Mouse (Mus musculus) hindbrain, embryonic 16.5 days (tissue): ENCODE data around the gene Mtch1. TPM values are rescaled to one million over a fixed set of nuclear protein-coding genes. Genes with fewer than 3 reads are reported as not detected.

Experiments used
- ATAC-seq: fragments of 200-750 bp; cut with Nextera tagmentation; 2 replicates; pipeline ENCODE4 v1.8.0; 2017; ENCODE audit warnings: moderate TSS enrichment, moderate library complexity
- H3K27ac ChIP-seq: fragments of 300-500 bp; sonication (generic); 2 replicates; pipeline ENCODE4 v1.5.1; 2014; ENCODE audit warnings: low read depth, mild to moderate bottlenecking, control low read depth, low read length, moderate library complexity
- H3K27me3 ChIP-seq: fragments of 300-500 bp; sonication (generic); replicated peaks from 2 replicates; pipeline ENCODE4 v1.6.1; 2014; ENCODE audit warnings: low read length; ENCODE audit not compliant: control insufficient read depth, insufficient read depth
- H3K36me3 ChIP-seq: fragments of 300-500 bp; sonication (generic); 2 replicates; pipeline ENCODE4 v1.6.1; 2014; ENCODE audit warnings: mild to moderate bottlenecking, low read length, moderate library complexity, mixed read lengths; ENCODE audit not compliant: control insufficient read depth, insufficient read depth
- H3K4me1 ChIP-seq: fragments of 300-500 bp; sonication (generic); 2 replicates; pipeline ENCODE4 v1.6.1; 2014; ENCODE audit warnings: low read depth, low read length; ENCODE audit not compliant: control insufficient read depth, insufficient read depth
- H3K4me2 ChIP-seq: fragments of 300-500 bp; sonication (generic); 2 replicates; pipeline ENCODE4 v1.6.1; 2014; ENCODE audit warnings: mild to moderate bottlenecking, low read length, control low read depth, moderate library complexity
- H3K4me3 ChIP-seq: fragments of 300-500 bp; sonication (generic); 2 replicates; pipeline ENCODE4 v1.5.1; 2014; ENCODE audit warnings: mild to moderate bottlenecking, low read length, control low read depth, moderate library complexity
- H3K9ac ChIP-seq: fragments of 300-500 bp; sonication (generic); 2 replicates; pipeline ENCODE4 v1.6.1; 2014; ENCODE audit warnings: low read depth, mild to moderate bottlenecking, control low read depth, low read length, moderate library complexity
- H3K9me3 ChIP-seq: fragments of 300-500 bp; sonication (generic); 2 replicates; pipeline ENCODE4 v1.6.1; 2014; ENCODE audit warnings: mild to moderate bottlenecking, low read length, moderate library complexity; ENCODE audit not compliant: control insufficient read depth
- WGBS: fragments of 180-500 bp; shearing (Covaris S2); extraction: QIAGEN DNeasy Blood & Tissue Kit; methylation state at CpG from one replicate; pipeline ENCODE4 v1.1.7; 2014; 5-methylcytosine and 5-hydroxymethylcytosine counted together
- polyA plus RNA-seq: library from polyadenylated mRNA; unstranded; fragments of >200 nt; fragmentation: Nextera tagmentation; extraction: Ambion mirVana; gene quantifications from 2 replicates; pipeline ENCODE4 v1.2.1, GENCODE M21; 2015

Mtch1 gene
- polyA plus RNA-seq, 1 experiment from 2014 or later: 328 TPM

DNA sequence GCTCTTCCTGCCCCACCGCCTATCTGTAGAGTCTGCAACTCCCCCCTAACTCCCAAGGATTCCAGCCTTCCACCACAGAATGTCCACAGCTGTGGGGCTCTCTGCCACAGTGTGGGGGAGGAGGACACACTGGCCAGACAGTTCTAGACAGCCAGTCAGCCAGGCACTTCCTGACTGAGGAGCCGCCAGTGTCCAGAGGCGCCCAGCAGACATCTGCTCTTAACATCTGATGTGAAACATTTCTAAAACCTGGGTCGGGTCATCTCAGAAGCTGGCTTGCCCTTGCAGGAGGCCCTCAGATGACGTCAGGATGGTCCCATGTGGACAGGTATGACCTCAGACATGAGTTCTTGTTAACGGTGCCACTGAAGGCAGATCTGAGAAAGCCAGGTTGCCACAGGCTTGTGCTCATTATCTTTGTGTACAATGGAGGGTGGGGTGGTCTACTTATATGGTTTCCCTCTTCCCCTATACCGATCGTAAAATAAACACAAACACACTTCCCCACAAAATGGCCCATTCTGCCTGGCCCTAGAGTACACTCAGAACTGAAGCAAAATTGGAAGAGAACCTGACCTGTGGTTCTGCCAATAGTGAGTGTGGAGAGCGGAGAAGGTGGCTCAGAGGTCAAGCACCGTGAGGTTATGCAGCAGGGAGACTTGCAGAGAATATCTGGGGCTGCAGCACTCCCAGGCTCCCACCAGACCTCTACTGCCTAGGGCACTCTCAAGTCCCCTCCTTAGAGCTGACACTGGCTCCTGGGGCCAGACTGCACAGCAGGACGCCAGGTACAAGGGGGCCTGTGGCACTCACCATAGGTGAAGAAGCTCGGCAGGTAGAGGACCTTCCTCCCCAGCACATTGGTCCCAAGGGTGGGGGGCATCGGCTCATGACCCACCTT is 5.5 kb downstream of the Mtch1 start:
- peaks cover 27% of the 10 kb centered on the region for H3K36me3 ChIP-seq
- peaks cover 43% of the 10 kb centered on the region for H3K4me1 ChIP-seq
- H3K9ac ChIP-seq: 0 out of 2 replicates have a peak overlapping the region, but pooled peaks have one; percentile 4

DNA sequence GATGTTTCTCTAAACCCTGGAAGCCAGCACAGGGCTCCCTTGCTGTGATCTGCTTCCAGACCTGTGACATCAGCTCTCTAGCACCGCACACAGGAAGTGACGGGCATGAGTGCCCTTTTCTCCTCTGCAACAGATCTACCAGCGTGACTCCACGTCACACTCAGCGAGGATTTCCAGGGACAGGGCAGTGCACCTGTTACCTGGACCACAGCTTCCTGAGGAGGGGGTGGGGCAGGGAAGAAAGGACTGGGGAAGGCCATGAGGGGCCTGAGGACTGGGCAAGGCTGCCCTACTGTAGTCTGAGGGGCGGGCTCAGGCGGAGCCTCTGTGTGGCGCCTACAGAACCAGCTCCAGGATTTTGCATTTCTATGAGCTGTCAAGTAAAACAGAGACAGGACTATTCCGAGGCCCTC is 6.1 kb downstream of the Mtch1 start:
- Histone ChIP-seq H3K4me1 (peaks cover 43% of the 10 kb centered on the region), H3K9me3 (no peaks in the 10 kb centered on the region), H3K27me3 (no peaks in the 10 kb centered on the region), H3K27ac (peak overlapping the region; percentile 51), H3K36me3 (peaks cover 29% of the 10 kb centered on the region), H3K4me3 (no peak overlapping the region), H3K9ac (no peak overlapping the region), H3K4me2 (0 out of 2 replicates have a peak overlapping the region, but pooled peaks have one; percentile 4)
- WGBS: 8% methylated on average over 9 of the region's 9 CpGs
- peak; percentile 19; the same call in 1 of the 2 replicates for ATAC-seq

More for the DNA sequence above, 5.5 kb downstream of the Mtch1 start:
- Histone ChIP-seq H3K9me3 (no peaks in the 10 kb centered on the region), H3K4me3 (no peak overlapping the region), H3K27me3 (no peaks in the 10 kb centered on the region), H3K4me2 (0 out of 2 replicates have a peak overlapping the region, but pooled peaks have one; percentile 4), H3K27ac (peak overlapping the region; percentile 51)
- WGBS: 49% methylated on average over 13 of the region's 13 CpGs
- peak; percentile 18; the same call in 1 of the 2 replicates for ATAC-seq

GRCm38 (mm10) chr17:29340406-29341261 is 7.1 kb downstream of the Mtch1 start:
- no peak for ATAC-seq
- no peaks in the 10 kb centered on the region for H3K9me3 ChIP-seq
- H3K27me3 ChIP-seq: no peaks in the 10 kb centered on the region
- no peak overlapping the region for H3K4me3 ChIP-seq
- 83% methylated on average over 17 of the region's 18 CpGs for WGBS
- H3K4me2 ChIP-seq: no peak overlapping the region
- H3K27ac ChIP-seq: 0 out of 2 replicates have a peak overlapping the region, but pooled peaks have one; percentile 20
- peak overlapping the region; percentile 41; the same call in 1 of the 2 replicates for H3K9ac ChIP-seq
- peaks cover 38% of the 10 kb centered on the region for H3K36me3 ChIP-seq
- peaks cover 34% of the 10 kb centered on the region for H3K4me1 ChIP-seq

DNA sequence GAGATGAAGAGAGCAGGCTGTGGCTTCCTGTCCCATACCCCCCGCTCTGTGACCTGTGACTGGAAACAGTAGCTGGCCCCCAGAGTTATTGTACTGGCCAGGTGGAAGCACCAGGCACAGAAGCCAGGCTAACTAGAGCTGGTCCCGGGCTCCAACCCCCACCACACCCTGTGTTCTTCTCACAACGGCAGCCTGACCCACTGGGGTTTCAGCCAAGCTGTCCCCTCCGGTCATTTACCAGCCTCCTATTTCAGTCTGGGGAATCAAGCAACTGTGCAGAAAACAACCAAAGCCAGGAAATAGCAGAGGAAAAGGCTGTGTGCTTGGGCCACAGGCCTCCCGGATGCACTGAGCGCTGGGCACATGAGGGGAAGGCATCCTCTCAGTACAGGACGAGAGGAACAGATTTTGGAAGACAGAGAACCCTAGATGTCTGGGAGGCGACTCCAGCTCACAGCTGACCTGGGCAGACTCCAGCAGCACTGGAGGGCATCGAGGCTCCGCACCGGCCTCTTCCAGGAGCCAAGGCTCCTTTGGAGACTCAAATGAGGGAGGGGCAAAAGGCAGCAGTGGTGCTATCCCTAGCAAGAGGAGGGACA is 8.5 kb downstream of the Mtch1 start:
- peaks cover 46% of the 10 kb centered on the region for H3K36me3 ChIP-seq
- H3K27me3 ChIP-seq: no peaks in the 10 kb centered on the region
- no peak for ATAC-seq
- 75% methylated on average over 11 of the region's 11 CpGs for WGBS
- peaks cover 28% of the 10 kb centered on the region for H3K4me1 ChIP-seq
- peak overlapping the region; percentile 35 for H3K9ac ChIP-seq
- H3K27ac ChIP-seq: peak overlapping the region; percentile 62
- no peak overlapping the region for H3K4me3 ChIP-seq
- H3K4me2 ChIP-seq: no peak overlapping the region
- H3K9me3 ChIP-seq: no peaks in the 10 kb centered on the region

DNA sequence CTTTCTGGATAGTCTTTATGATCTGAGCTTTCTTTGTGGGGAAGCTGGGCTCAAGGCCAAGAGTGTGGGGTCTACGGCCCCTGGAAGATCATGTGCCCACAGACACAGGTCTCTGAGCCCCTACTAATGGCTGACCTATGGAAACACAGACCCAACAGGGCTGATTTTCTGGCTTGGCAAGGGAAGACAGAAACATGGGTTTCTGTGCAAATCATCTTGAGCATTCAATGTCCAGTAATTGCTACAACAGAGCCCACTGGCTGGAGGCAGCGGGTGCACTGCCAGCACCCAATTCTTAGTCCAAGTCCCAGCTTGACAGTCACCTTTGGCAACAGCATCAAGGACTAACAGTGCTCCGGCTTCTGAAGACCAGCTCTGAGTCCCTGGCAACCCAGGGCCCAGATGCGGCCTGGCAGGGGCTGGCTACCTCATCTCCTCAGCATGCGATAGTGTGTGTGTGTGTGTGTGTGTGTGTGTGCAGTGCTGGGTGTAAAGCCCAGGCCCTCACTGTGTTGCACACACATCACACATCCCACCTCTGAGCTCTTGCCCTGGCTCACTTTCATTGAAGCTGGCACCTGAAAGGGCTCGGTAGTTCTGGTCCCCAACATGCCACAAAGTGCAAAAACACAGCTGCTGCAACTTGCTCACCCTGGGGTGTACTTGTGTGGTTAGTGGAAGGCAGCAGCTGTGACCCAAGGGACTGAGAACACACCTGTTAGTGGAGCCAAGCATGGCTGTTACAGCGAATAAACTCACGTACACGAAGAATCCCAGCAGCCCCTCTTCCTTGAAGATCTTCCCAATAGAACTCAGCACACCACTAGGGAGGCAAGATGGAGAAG is 9.5 kb downstream of the Mtch1 start:
- Histone ChIP-seq H3K4me2 (no peak overlapping the region), H3K9ac (peak overlapping the region; percentile 27; the same call in 1 of the 2 replicates), H3K27ac (peak overlapping the region; percentile 62), H3K36me3 (peaks cover 55% of the 10 kb centered on the region), H3K4me3 (no peak overlapping the region), H3K27me3 (no peaks in the 10 kb centered on the region), H3K9me3 (no peaks in the 10 kb centered on the region), H3K4me1 (peaks cover 28% of the 10 kb centered on the region)
- ATAC-seq: peak; percentile 74
- WGBS: 59% methylated on average over 9 of the region's 9 CpGs

- no peak for ATAC-seq
- Histone ChIP-seq H3K4me1 (peaks cover 17% of the 10 kb centered on the region), H3K9me3 (no peaks in the 10 kb centered on the region), H3K27me3 (no peaks in the 10 kb centered on the region), H3K4me2 (no peak overlapping the region), H3K27ac (no peak overlapping the region), H3K36me3 (peaks cover 69% of the 10 kb centered on the region), H3K9ac (no peak overlapping the region), H3K4me3 (no peak overlapping the region)
- 95% methylated on average over 19 of the region's 19 CpGs for WGBS
Measured at GRCm38 (mm10) chr17:29336266-29336990, 11.3 kb downstream of the Mtch1 start.

DNA sequence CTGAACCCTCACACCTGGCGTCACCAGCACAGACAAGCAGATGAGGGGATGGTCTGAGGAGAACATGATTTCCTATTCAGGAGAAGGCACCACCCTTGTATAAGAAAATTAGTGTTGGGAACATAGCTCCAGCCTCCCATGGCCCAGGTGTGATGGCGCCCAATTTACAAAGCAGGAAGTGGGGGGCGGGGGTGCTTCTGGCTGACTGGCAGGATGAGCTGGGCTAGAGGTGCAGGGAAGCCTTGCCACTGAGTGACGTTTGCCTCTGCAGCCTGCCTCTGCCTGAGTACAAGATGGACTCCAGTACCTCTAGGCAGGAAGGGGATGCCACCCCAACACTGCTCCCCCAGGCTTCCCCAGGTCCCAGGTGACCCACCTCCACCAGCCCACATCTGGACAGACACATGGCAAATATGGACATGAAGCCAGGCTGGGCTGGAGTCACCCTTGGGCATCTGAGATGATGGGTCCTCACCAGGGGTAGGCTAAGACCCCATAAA is 15.5 kb downstream of the Mtch1 start:
- 87% methylated on average over 4 of the region's 4 CpGs for WGBS
- H3K4me1 ChIP-seq: peaks cover 5% of the 10 kb centered on the region
- no peaks in the 10 kb centered on the region for H3K27me3 ChIP-seq
- H3K4me3 ChIP-seq: no peak overlapping the region
- H3K4me2 ChIP-seq: no peak overlapping the region
- no peak overlapping the region; the same call in 1 of the 2 replicates for H3K9ac ChIP-seq
- peaks cover 46% of the 10 kb centered on the region for H3K36me3 ChIP-seq
- no peak overlapping the region for H3K27ac ChIP-seq
- no peak for ATAC-seq
- H3K9me3 ChIP-seq: no peaks in the 10 kb centered on the region
